Mouse (Mus musculus) hindbrain, postnatal 0 days (tissue): Measurements from ENCODE around the gene Nqo2. TPM values are rescaled to one million over a fixed set of nuclear protein-coding genes. Genes with fewer than 3 reads are reported as not detected.

Experiments
- ATAC-seq: fragments of 200-750 bp; cut with Nextera tagmentation; 2 replicates; pipeline ENCODE4 v1.8.0; 2017; ENCODE audit warnings: mild to moderate bottlenecking, moderate TSS enrichment, moderate library complexity
- DNase-seq: peaks from one replicate; pipeline ENCODE4 v3.0.0-alpha.2; 2015; ENCODE audit warnings: low spot score
- H3K27ac ChIP-seq: fragments of 300-500 bp; sonication (generic); 2 replicates; pipeline ENCODE4 v1.5.1; 2014; ENCODE audit warnings: mild to moderate bottlenecking
- H3K27me3 ChIP-seq: fragments of 300-500 bp; sonication (generic); 2 replicates; pipeline ENCODE4 v1.6.1; 2014; ENCODE audit warnings: low read length, mixed read lengths; ENCODE audit not compliant: insufficient read depth
- H3K36me3 ChIP-seq: fragments of 300-500 bp; sonication (generic); 2 replicates; pipeline ENCODE4 v1.6.1; 2014; ENCODE audit warnings: low read length, mixed read lengths; ENCODE audit not compliant: insufficient read depth
- H3K4me1 ChIP-seq: fragments of 300-500 bp; sonication (generic); 2 replicates; pipeline ENCODE4 v1.6.1; 2014; ENCODE audit warnings: antibody characterized with exemption, low read length, mixed read lengths; ENCODE audit not compliant: insufficient read depth
- H3K4me2 ChIP-seq: fragments of 300-500 bp; sonication (generic); 2 replicates; pipeline ENCODE4 v1.6.1; 2014; ENCODE audit warnings: low read depth, mild to moderate bottlenecking, low read length, moderate library complexity, mixed read lengths
- H3K4me3 ChIP-seq: fragments of 300-500 bp; sonication (generic); 2 replicates; pipeline ENCODE4 v1.5.1; 2014; ENCODE audit warnings: low read length
- H3K9ac ChIP-seq: fragments of 300-500 bp; sonication (generic); replicated peaks from 2 replicates; pipeline ENCODE4 v1.6.1; 2014; ENCODE audit warnings: mild to moderate bottlenecking, low read length, moderate library complexity, mixed read lengths
- H3K9me3 ChIP-seq: fragments of 300-500 bp; sonication (generic); 2 replicates; pipeline ENCODE4 v1.6.1; 2016; ENCODE audit warnings: low read length, mixed read lengths
- CTCF ChIP-seq: IDR thresholded peaks from 2 replicates; pipeline ENCODE4 v1.5.1; 2016; ENCODE audit warnings: antibody characterized with exemption, control low read depth, low read depth
- WGBS: fragments of 180-500 bp; shearing (Covaris S2); extraction: QIAGEN DNeasy Blood & Tissue Kit; methylation state at CpG from one replicate; pipeline ENCODE4 v1.1.7; 2014; 5-methylcytosine and 5-hydroxymethylcytosine counted together
- polyA plus RNA-seq: library from polyadenylated mRNA; unstranded; fragments of >200 nt; fragmentation: Nextera tagmentation; extraction: Ambion mirVana; gene quantifications from 2 replicates; pipeline ENCODE4 v1.2.1, GENCODE M21; 2015
- total RNA-seq: library from RNA; depleted of rRNA; stranded (reverse); fragments of >200 nt; gene quantifications from 2 replicates; pipeline ENCODE4 v1.2.3, GENCODE M21; 2014; rRNA removed

Gene Nqo2
- 3.5 and 4.0 TPM in 2 replicates for total RNA-seq
- 9.5 and 10.0 TPM in 2 replicates for polyA plus RNA-seq

GRCm38 (mm10) chr13:33964206-33965046, at the start of gene Nqo2:
Nqo2 (plus strand) TSS chr13:33964687.
- WGBS: 2% methylated on average over 22 of the region's 22 CpGs
- DNase-seq (peak; percentile 81), ATAC-seq (peak; percentile 95)
- Histone ChIP-seq H3K27ac (peak within 1 kb of the TSS; percentile 86), H3K9me3 (no peaks in the 10 kb centered on the region), H3K36me3 (no peaks in the 10 kb centered on the region), H3K27me3 (no peaks in the 10 kb centered on the region), H3K4me1 (peaks cover 3% of the 10 kb centered on the region; the same call in 1 of the 2 replicates), H3K4me2 (peak within 1 kb of the TSS; percentile 69), H3K9ac (peak within 1 kb of the TSS; percentile 55), H3K4me3 (peak within 1 kb of the TSS; percentile 51)
- peak; percentile 60 for TF ChIP-seq CTCF

GRCm38 (mm10) chr13:33921041-33921440, 43.4 kb upstream of the Nqo2 start:
- no peak for TF ChIP-seq CTCF
- ATAC-seq: no peak
- H3K4me3 ChIP-seq: no peak overlapping the region
- no peak overlapping the region for H3K9ac ChIP-seq
- no peaks in the 10 kb centered on the region for H3K9me3 ChIP-seq
- H3K27me3 ChIP-seq: no peaks in the 10 kb centered on the region
- H3K4me1 ChIP-seq: no peaks in the 10 kb centered on the region
- H3K4me2 ChIP-seq: no peak overlapping the region
- H3K27ac ChIP-seq: no peak overlapping the region
- no peak for DNase-seq
- WGBS: 93% methylated on average over 6 of the region's 6 CpGs
- peaks cover 26% of the 10 kb centered on the region for H3K36me3 ChIP-seq

- H3K4me1 ChIP-seq: no peaks in the 10 kb centered on the region
- H3K9ac ChIP-seq: no peak overlapping the region
- H3K27me3 ChIP-seq: no peaks in the 10 kb centered on the region
- 86% methylated on average over 5 of the region's 5 CpGs for WGBS
- H3K4me3 ChIP-seq: no peak overlapping the region
- no peak for ATAC-seq
- no peaks in the 10 kb centered on the region for H3K9me3 ChIP-seq
- H3K36me3 ChIP-seq: peaks cover 26% of the 10 kb centered on the region
- TF ChIP-seq CTCF: no peak
- no peak overlapping the region for H3K4me2 ChIP-seq
- no peak for DNase-seq
- H3K27ac ChIP-seq: no peak overlapping the region
These were observed 42.8 kb upstream of the Nqo2 start for GRCm38 (mm10) chr13:33921699-33922098.

- Histone ChIP-seq H3K27me3 (no peaks in the 10 kb centered on the region), H3K9ac (no peak overlapping the region)
- no peak for TF ChIP-seq CTCF
These were observed 34.2 kb upstream of the Nqo2 start for GRCm38 (mm10) chr13:33930281-33930680.

GRCm38 (mm10) chr13:33930912-33931311, 33.6 kb upstream of the Nqo2 start:
- H3K4me3 ChIP-seq: no peak overlapping the region
- ATAC-seq (no peak), DNase-seq (no peak)
- 85% methylated on average over 3 of the region's 3 CpGs for WGBS
- H3K36me3 ChIP-seq: peaks cover 4% of the 10 kb centered on the region; the same call in 1 of the 2 replicates
- no peaks in the 10 kb centered on the region for H3K4me1 ChIP-seq
- no peak overlapping the region for H3K27ac ChIP-seq
- no peaks in the 10 kb centered on the region for H3K27me3 ChIP-seq
- no peak overlapping the region for H3K4me2 ChIP-seq
- H3K9ac ChIP-seq: no peak overlapping the region
- no peaks in the 10 kb centered on the region for H3K9me3 ChIP-seq
- TF ChIP-seq CTCF: no peak

More at GRCm38 (mm10) chr13:33930281-33930680, 34.2 kb upstream of the Nqo2 start:
- Histone ChIP-seq H3K4me3 (no peak overlapping the region), H3K27ac (no peak overlapping the region), H3K4me2 (no peak overlapping the region), H3K36me3 (peaks cover 4% of the 10 kb centered on the region; the same call in 1 of the 2 replicates), H3K4me1 (no peaks in the 10 kb centered on the region), H3K9me3 (no peaks in the 10 kb centered on the region)
- ATAC-seq (no peak), DNase-seq (no peak)
- 68% methylated on average over 2 of the region's 2 CpGs for WGBS

GRCm38 (mm10) chr13:33934743-33935142, 29.7 kb upstream of the Nqo2 start:
- H3K4me1 ChIP-seq: no peaks in the 10 kb centered on the region
- H3K4me2 ChIP-seq: peak overlapping the region; percentile 83
- no peaks in the 10 kb centered on the region for H3K9me3 ChIP-seq
- no peak overlapping the region for H3K27ac ChIP-seq
- no peak overlapping the region; the same call in 1 of the 2 replicates for H3K9ac ChIP-seq
- DNase-seq (no peak), ATAC-seq (no peak)
- WGBS: 73% methylated on average over 6 of the region's 6 CpGs
- no peak for TF ChIP-seq CTCF
- H3K36me3 ChIP-seq: peaks cover 4% of the 10 kb centered on the region; the same call in 1 of the 2 replicates
- H3K27me3 ChIP-seq: no peaks in the 10 kb centered on the region
- 0 out of 2 replicates have a peak overlapping the region, but pooled peaks have one; percentile 64 for H3K4me3 ChIP-seq
